Mouse (Mus musculus) midbrain, embryonic 15.5 days (tissue): Measurements from ENCODE around the gene Slc2a10. TPM values are rescaled to one million over a fixed set of nuclear protein-coding genes. Genes with fewer than 3 reads are reported as not detected.
"Not testable (repeated sequence)": the region's sequence is repeated elsewhere in the genome, so short reads cannot be mapped to it uniquely, and the experiment has no call there.

Experiments
- ATAC-seq: fragments of 200-750 bp; cut with Nextera tagmentation; replicated peaks from 2 replicates; pipeline ENCODE4 v1.8.0; 2017; ENCODE audit warnings: moderate TSS enrichment
- H3K27ac ChIP-seq: fragments of 300-500 bp; sonication (generic); 2 replicates; pipeline ENCODE4 v1.5.1; 2015; ENCODE audit warnings: mild to moderate bottlenecking, inconsistent platforms
- H3K27me3 ChIP-seq: fragments of 300-500 bp; sonication (generic); replicated peaks from 2 replicates; pipeline ENCODE4 v1.6.1; 2015; ENCODE audit warnings: inconsistent platforms
- H3K36me3 ChIP-seq: fragments of 300-500 bp; sonication (generic); replicated peaks from 2 replicates; pipeline ENCODE4 v1.6.1; 2015; ENCODE audit warnings: inconsistent platforms
- H3K4me1 ChIP-seq: fragments of 300-500 bp; sonication (generic); 2 replicates; pipeline ENCODE4 v1.6.1; 2015; ENCODE audit warnings: inconsistent platforms
- H3K4me2 ChIP-seq: fragments of 300-500 bp; sonication (generic); 2 replicates; pipeline ENCODE4 v1.6.1; 2015; ENCODE audit warnings: inconsistent platforms, mild to moderate bottlenecking, moderate library complexity
- H3K4me3 ChIP-seq: fragments of 300-500 bp; sonication (generic); 2 replicates; pipeline ENCODE4 v1.5.1; 2015; ENCODE audit warnings: mild to moderate bottlenecking, inconsistent platforms
- H3K9ac ChIP-seq: fragments of 300-500 bp; sonication (generic); 2 replicates; pipeline ENCODE4 v1.6.1; 2015; ENCODE audit warnings: mild to moderate bottlenecking, inconsistent platforms
- H3K9me3 ChIP-seq: fragments of 300-500 bp; sonication (generic); 2 replicates; pipeline ENCODE4 v1.6.1; 2016; ENCODE audit warnings: inconsistent platforms
- WGBS: fragments of 180-500 bp; shearing (Covaris S2); methylation state at CpG from one replicate; pipeline ENCODE4 v1.1.7; 2015; ENCODE audit warnings: mixed read lengths; 5-methylcytosine and 5-hydroxymethylcytosine counted together
- polyA plus RNA-seq: library from polyadenylated mRNA; unstranded; fragments of >200 nt; fragmentation: Nextera tagmentation; extraction: Ambion mirVana; gene quantifications from 2 replicates; pipeline ENCODE4 v1.2.1, GENCODE M21; 2015

The Slc2a10 gene
- polyA plus RNA-seq, 1 experiment from 2014 or later = 1.6 TPM

GRCm38 (mm10) chr2:165511530-165511929 is 7.9 kb downstream of the Slc2a10 start:
- H3K4me2 ChIP-seq, ATAC-seq, H3K4me3 ChIP-seq, H3K27me3 ChIP-seq, H3K27ac ChIP-seq, H3K9me3 ChIP-seq, H3K4me1 ChIP-seq, H3K36me3 ChIP-seq, H3K9ac ChIP-seq: not testable (repeated sequence)
- 87% methylated on average over 4 of the region's 4 CpGs for WGBS

GRCm38 (mm10) chr2:165512426-165512825 is 8.8 kb downstream of the Slc2a10 start:
- H3K9ac ChIP-seq = no peak overlapping the region
- H3K27me3 ChIP-seq = no peaks in the 10 kb centered on the region
- no peak overlapping the region for H3K27ac ChIP-seq
- H3K36me3 ChIP-seq = no peaks in the 10 kb centered on the region
- no peak overlapping the region for H3K4me3 ChIP-seq
- no peak for ATAC-seq
- 62% methylated on average over 7 of the region's 7 CpGs for WGBS
- H3K9me3 ChIP-seq = no peaks in the 10 kb centered on the region
- H3K4me1 ChIP-seq = peaks cover 9% of the 10 kb centered on the region; the same call in 1 of the 2 replicates
- H3K4me2 ChIP-seq = no peak overlapping the region

GRCm38 (mm10) chr2:165512870-165513600 is 9.4 kb downstream of the Slc2a10 start:
- no peak overlapping the region for H3K9ac ChIP-seq
- no peak overlapping the region for H3K27ac ChIP-seq
- peaks cover 9% of the 10 kb centered on the region; the same call in 1 of the 2 replicates for H3K4me1 ChIP-seq
- 38% methylated on average over 11 of the region's 11 CpGs for WGBS
- H3K27me3 ChIP-seq = no peaks in the 10 kb centered on the region
- no peak overlapping the region for H3K4me3 ChIP-seq
- no peaks in the 10 kb centered on the region for H3K9me3 ChIP-seq
- no peak overlapping the region for H3K4me2 ChIP-seq
- no peak for ATAC-seq
- H3K36me3 ChIP-seq = no peaks in the 10 kb centered on the region

- ATAC-seq = no peak
- WGBS = 96% methylated on average over 20 of the region's 20 CpGs
These were observed 11.7 kb downstream of the Slc2a10 start for GRCm38 (mm10) chr2:165515178-165515728.

GRCm38 (mm10) chr2:165525609-165526008 is 22.0 kb downstream of the Slc2a10 start:
- Histone ChIP-seq H3K4me1 (no peaks in the 10 kb centered on the region), H3K27ac (no peak overlapping the region), H3K9me3 (no peaks in the 10 kb centered on the region), H3K4me2 (no peak overlapping the region), H3K36me3 (no peaks in the 10 kb centered on the region), H3K27me3 (no peaks in the 10 kb centered on the region), H3K4me3 (no peak overlapping the region), H3K9ac (no peak overlapping the region)
- ATAC-seq = no peak
- WGBS = 53% methylated on average over 4 of the region's 4 CpGs

More at GRCm38 (mm10) chr2:165515178-165515728, 11.7 kb downstream of the Slc2a10 start:
- H3K4me1 ChIP-seq = peaks cover 9% of the 10 kb centered on the region; the same call in 1 of the 2 replicates
- H3K27me3 ChIP-seq = no peaks in the 10 kb centered on the region
- H3K27ac ChIP-seq = no peak overlapping the region
- no peak overlapping the region for H3K4me3 ChIP-seq
- no peak overlapping the region for H3K9ac ChIP-seq
- no peaks in the 10 kb centered on the region for H3K9me3 ChIP-seq
- no peaks in the 10 kb centered on the region for H3K36me3 ChIP-seq
- no peak overlapping the region for H3K4me2 ChIP-seq

GRCm38 (mm10) chr2:165529106-165529505 is 25.5 kb downstream of the Slc2a10 start:
- Histone ChIP-seq H3K9ac (no peak overlapping the region), H3K27ac (no peak overlapping the region), H3K27me3 (no peaks in the 10 kb centered on the region), H3K36me3 (no peaks in the 10 kb centered on the region), H3K4me1 (no peaks in the 10 kb centered on the region), H3K4me3 (no peak overlapping the region), H3K9me3 (no peaks in the 10 kb centered on the region), H3K4me2 (no peak overlapping the region)
- 0 out of 2 replicates have a peak, but pooled peaks have one; percentile 42 for ATAC-seq
- 21% methylated on average over 8 of the region's 8 CpGs for WGBS

- Histone ChIP-seq H3K36me3 (no peaks in the 10 kb centered on the region), H3K9ac (no peak overlapping the region), H3K27ac (no peak overlapping the region), H3K9me3 (no peaks in the 10 kb centered on the region), H3K4me1 (no peaks in the 10 kb centered on the region), H3K4me2 (no peak overlapping the region), H3K27me3 (no peaks in the 10 kb centered on the region), H3K4me3 (no peak overlapping the region)
- WGBS = 53% methylated on average over 6 of the region's 6 CpGs
- no peak for ATAC-seq
These were observed 30.2 kb downstream of the Slc2a10 start for GRCm38 (mm10) chr2:165533789-165534188.

- Histone ChIP-seq H3K4me2 (no peak overlapping the region), H3K4me3 (no peak overlapping the region), H3K9me3 (no peaks in the 10 kb centered on the region), H3K27ac (no peak overlapping the region), H3K27me3 (no peaks in the 10 kb centered on the region; the same call in 1 of the 2 replicates), H3K4me1 (peaks cover 10% of the 10 kb centered on the region), H3K36me3 (no peaks in the 10 kb centered on the region), H3K9ac (no peak overlapping the region)
- WGBS = 89% methylated on average over 3 of the region's 3 CpGs
- ATAC-seq = no peak
These were observed 37.4 kb downstream of the Slc2a10 start for GRCm38 (mm10) chr2:165540975-165541374.

GRCm38 (mm10) chr2:165542939-165543669 is 39.5 kb downstream of the Slc2a10 start:
- no peak for ATAC-seq
- no peak overlapping the region for H3K4me3 ChIP-seq
- 0 out of 2 replicates have a peak overlapping the region, but pooled peaks have one; percentile 1 for H3K9ac ChIP-seq
- peak overlapping the region; percentile 49 for H3K27ac ChIP-seq
- H3K36me3 ChIP-seq = no peaks in the 10 kb centered on the region
- no peaks in the 10 kb centered on the region; the same call in 1 of the 2 replicates for H3K27me3 ChIP-seq
- H3K4me2 ChIP-seq = no peak overlapping the region
- peaks cover 10% of the 10 kb centered on the region for H3K4me1 ChIP-seq
- whole genome bisulfite sequencing = 26% methylated on average over 13 of the region's 13 CpGs
- H3K9me3 ChIP-seq = no peaks in the 10 kb centered on the region

GRCm38 (mm10) chr2:165543670-165544016 is 40.1 kb downstream of the Slc2a10 start:
- 0 out of 2 replicates have a peak overlapping the region, but pooled peaks have one; percentile 34 for H3K27ac ChIP-seq
- no peaks in the 10 kb centered on the region for H3K9me3 ChIP-seq
- no peak overlapping the region for H3K4me3 ChIP-seq
- peaks cover 10% of the 10 kb centered on the region for H3K4me1 ChIP-seq
- 68% methylated on average over 10 of the region's 10 CpGs for WGBS
- H3K36me3 ChIP-seq = no peaks in the 10 kb centered on the region
- H3K9ac ChIP-seq = no peak overlapping the region
- no peak for ATAC-seq
- no peaks in the 10 kb centered on the region; the same call in 1 of the 2 replicates for H3K27me3 ChIP-seq
- H3K4me2 ChIP-seq = no peak overlapping the region

GRCm38 (mm10) chr2:165545687-165546086 is 42.1 kb downstream of the Slc2a10 start:
- Histone ChIP-seq H3K27me3 (no peaks in the 10 kb centered on the region; the same call in 1 of the 2 replicates), H3K9me3 (no peaks in the 10 kb centered on the region), H3K4me3 (no peak overlapping the region), H3K27ac (no peak overlapping the region), H3K9ac (no peak overlapping the region), H3K4me2 (no peak overlapping the region), H3K4me1 (peaks cover 10% of the 10 kb centered on the region), H3K36me3 (no peaks in the 10 kb centered on the region)
- no peak for ATAC-seq
- 88% methylated on average over 2 of the region's 2 CpGs for WGBS

- Histone ChIP-seq H3K4me2 (no peak overlapping the region), H3K9ac (no peak overlapping the region), H3K27ac (no peak overlapping the region), H3K4me1 (peaks cover 10% of the 10 kb centered on the region), H3K9me3 (no peaks in the 10 kb centered on the region), H3K27me3 (no peaks in the 10 kb centered on the region; the same call in 1 of the 2 replicates), H3K4me3 (no peak overlapping the region), H3K36me3 (no peaks in the 10 kb centered on the region)
- 39% methylated on average over 8 of the region's 8 CpGs for WGBS
- ATAC-seq = no peak
These were observed 42.8 kb downstream of the Slc2a10 start for GRCm38 (mm10) chr2:165546341-165546740.
